ENCODE assay signal across 8 mouse cellular contexts in genomic region chr10:77260166-77260875, GRCm38 (mm10). TPM values are rescaled to one million over a fixed set of nuclear protein-coding genes. Genes with fewer than 3 reads are reported as not detected.
DNase-seq lines count a peak whose midpoint lies in the region; ATAC-seq and TF ChIP-seq lines count a peak whose summit lies in the region.

No protein-coding gene starts in this region.

- 0 out of 2 replicates have a peak, but pooled peaks cover 4% of the 10 kb centered on the region for H3K4me1 ChIP-seq in kidney, postnatal 0 days (replicated peaks; ENCODE audit: insufficient read depth, low read length)
- H3K4me1 ChIP-seq in intestine, embryonic 15.5 days (replicated peaks), result peaks cover 10% of the 10 kb centered on the region

- H3K9me3 ChIP-seq in kidney, postnatal 0 days (replicated peaks; ENCODE audit: low read length), result no peaks in the 10 kb centered on the region
- H3K9me3 ChIP-seq in intestine, embryonic 15.5 days, result no peaks in the 10 kb centered on the region

- peaks cover 36% of the 10 kb centered on the region for H3K36me3 ChIP-seq in kidney, postnatal 0 days (ENCODE audit: insufficient read depth, low read length)
- peaks cover 42% of the 10 kb centered on the region for H3K36me3 ChIP-seq in intestine, embryonic 15.5 days
- H3K36me3 ChIP-seq in myocyte (ENCODE audit: control insufficient read depth, insufficient read depth), result peaks cover 22% of the 10 kb centered on the region

- no peak for TF ChIP-seq POLR2A in myocyte (IDR thresholded peaks at IDR 0.05; ENCODE audit: insufficient read length, low read depth)

- no peak overlapping the region for H3K27ac ChIP-seq in kidney, postnatal 0 days
- H3K27ac ChIP-seq in intestine, embryonic 15.5 days, result no peak overlapping the region

- ATAC-seq in kidney, postnatal 0 days (replicated peaks; ENCODE audit: low FRiP score, low read depth), result no peak
- no peak for ATAC-seq in intestine, embryonic 15.5 days

- H3ac ChIP-seq in myocyte (ENCODE audit: control insufficient read depth, insufficient read length), result peak overlapping the region; percentile 53

- no peaks in the 10 kb centered on the region for H3K27me3 ChIP-seq in kidney, postnatal 0 days (ENCODE audit: insufficient read depth, low read length)
- H3K27me3 ChIP-seq in intestine, embryonic 15.5 days (replicated peaks), result no peaks in the 10 kb centered on the region
- H3K27me3 ChIP-seq in myocyte (ENCODE audit: control insufficient read depth, insufficient read depth, insufficient read length), result no peaks in the 10 kb centered on the region

- H3K79me2 ChIP-seq in myocyte (ENCODE audit: control insufficient read depth, insufficient read depth), result peaks cover 15% of the 10 kb centered on the region

- H3K9ac ChIP-seq in kidney, postnatal 0 days (ENCODE audit: low read depth, low read length), result peak overlapping the region; percentile 79; the same call in 1 of the 2 replicates
- H3K9ac ChIP-seq in intestine, embryonic 15.5 days, result peak overlapping the region; percentile 40; the same call in 1 of the 2 replicates

- no peak for TF ChIP-seq CTCF in kidney, postnatal 0 days (IDR thresholded peaks at IDR 0.05; ENCODE audit: low read depth)

- WGBS in kidney, postnatal 0 days, result 72% methylated on average over 17 of the region's 17 CpGs
- 81% methylated on average over 17 of the region's 17 CpGs for WGBS in intestine, embryonic 15.5 days

- peak overlapping the region; percentile 83 for H3K4me3 ChIP-seq in kidney, postnatal 0 days (replicated peaks; ENCODE audit: low read depth, low read length)
- H3K4me3 ChIP-seq in intestine, embryonic 15.5 days (replicated peaks), result peak overlapping the region; percentile 95
- peak overlapping the region; percentile 69 for H3K4me3 ChIP-seq in myocyte

- DNase-seq in kidney, postnatal 0 days (ENCODE audit: low spot score), result no peak
- DNase-seq in kidney, adult 18-20 months, result no peak
- peak; percentile 43 for DNase-seq in fibroblast of lung, adult 2 months (ENCODE audit: low read depth)
- DNase-seq in right cerebral cortex, postnatal 36 days (ENCODE audit: low spot score in 2 of 2), result no peak
- DNase-seq in urinary bladder, postnatal 4 days (ENCODE audit: low spot score in 2 of 2), result no peak
- no peak for DNase-seq in urinary bladder, postnatal 10 days (ENCODE audit: low spot score)

- peak overlapping the region; percentile 70 for H3K4me2 ChIP-seq in kidney, postnatal 0 days (ENCODE audit: low read length)
- peak overlapping the region; percentile 65 for H3K4me2 ChIP-seq in intestine, embryonic 15.5 days (replicated peaks)
- peak overlapping the region; percentile 97 for H3K4me2 ChIP-seq in myocyte (ENCODE audit: low read depth)

TF ChIP-seq in myocyte, 11 proteins besides CTCF, POLR2A, EP300 and RAD21:
- no peak for TF ChIP-seq MAX (IDR thresholded peaks at IDR 0.05; ENCODE audit: low read depth)
- no peak for TF ChIP-seq POLR2AphosphoS2 (IDR thresholded peaks at IDR 0.05; ENCODE audit: insufficient read length, low read depth)
- TF ChIP-seq CEBPB (IDR thresholded peaks at IDR 0.05; ENCODE audit: insufficient read depth, poor library complexity, severe bottlenecking), result no peak
- no peak for TF ChIP-seq TCF3 (IDR thresholded peaks at IDR 0.05; ENCODE audit: insufficient read length, low read depth)
- no peak for TF ChIP-seq USF1 (IDR thresholded peaks at IDR 0.05; ENCODE audit: low read depth)
- TF ChIP-seq TCF12 (IDR thresholded peaks at IDR 0.05; ENCODE audit: insufficient read depth, poor library complexity, severe bottlenecking), result no peak
- no peak for TF ChIP-seq MYOD1 (IDR thresholded peaks at IDR 0.05; ENCODE audit: control insufficient read depth in 1 of 3, insufficient read length in 2 of 3, low read depth in 2 of 3)
- no peak for TF ChIP-seq SRF (IDR thresholded peaks at IDR 0.05; ENCODE audit: control insufficient read depth, insufficient read length, low read depth)
- TF ChIP-seq REST (IDR thresholded peaks at IDR 0.05; ENCODE audit: insufficient read depth, insufficient read length), result no peak
- TF ChIP-seq MYOG (IDR thresholded peaks at IDR 0.05; ENCODE audit: control insufficient read depth in 1 of 3, insufficient read depth in 1 of 3, insufficient read length in 2 of 3, low read depth in 2 of 3), result no peak
- TF ChIP-seq E2F4 (IDR thresholded peaks at IDR 0.05; ENCODE audit: insufficient read depth), result no peak

RNA-seq across cellular contexts. Expression of gene Pofut2, which starts 1.3 kb away (rescaled TPM):
- 96.9 and 104 TPM in 2 replicates for polyA plus RNA-seq in kidney, postnatal 0 days (2015; fragmentation: Nextera tagmentation; extraction: Ambion mirVana)
- polyA plus RNA-seq in intestine, embryonic 15.5 days (2015; fragmentation: Nextera tagmentation; extraction: Ambion mirVana), result 96.7 and 104 TPM in 2 replicates
- polyA plus RNA-seq in myocyte (2012; fragmentation: generic; extraction: Trizol), result 89.9 TPM
